Mouse (Mus musculus) brown adipose tissue, adult 24 weeks (tissue): ENCODE data around the gene Syne3. TPM values are rescaled to one million over a fixed set of nuclear protein-coding genes. Genes with fewer than 3 reads are reported as not detected.

Experiments
- H3K27ac ChIP-seq: fragments of 200-500 bp; replicated peaks from 2 replicates; pipeline ENCODE4 v1.5.1; 2012; ENCODE audit warnings: low read depth, mild to moderate bottlenecking, low read length
- H3K4me1 ChIP-seq: fragments of 200-500 bp; 2 replicates; pipeline ENCODE4 v1.6.1; 2012; ENCODE audit warnings: low read length, mixed read lengths; ENCODE audit not compliant: control insufficient read depth, insufficient read depth, insufficient read length
- H3K4me3 ChIP-seq: fragments of 200-500 bp; 2 replicates; pipeline ENCODE4 v1.5.1; 2012; ENCODE audit warnings: low read depth, mild to moderate bottlenecking, low read length, moderate library complexity; ENCODE audit not compliant: insufficient read depth
- polyA plus RNA-seq: library from polyadenylated mRNA; stranded (reverse); fragments of >200 nt; gene quantifications from 2 replicates; pipeline ENCODE4 v1.2.4, GENCODE M21; 2012; ENCODE audit not compliant: missing spikeins, insufficient read depth, insufficient read length

The Syne3 gene
- polyA plus RNA-seq, result 2.8 and 3.3 TPM in 2 replicates

DNA sequence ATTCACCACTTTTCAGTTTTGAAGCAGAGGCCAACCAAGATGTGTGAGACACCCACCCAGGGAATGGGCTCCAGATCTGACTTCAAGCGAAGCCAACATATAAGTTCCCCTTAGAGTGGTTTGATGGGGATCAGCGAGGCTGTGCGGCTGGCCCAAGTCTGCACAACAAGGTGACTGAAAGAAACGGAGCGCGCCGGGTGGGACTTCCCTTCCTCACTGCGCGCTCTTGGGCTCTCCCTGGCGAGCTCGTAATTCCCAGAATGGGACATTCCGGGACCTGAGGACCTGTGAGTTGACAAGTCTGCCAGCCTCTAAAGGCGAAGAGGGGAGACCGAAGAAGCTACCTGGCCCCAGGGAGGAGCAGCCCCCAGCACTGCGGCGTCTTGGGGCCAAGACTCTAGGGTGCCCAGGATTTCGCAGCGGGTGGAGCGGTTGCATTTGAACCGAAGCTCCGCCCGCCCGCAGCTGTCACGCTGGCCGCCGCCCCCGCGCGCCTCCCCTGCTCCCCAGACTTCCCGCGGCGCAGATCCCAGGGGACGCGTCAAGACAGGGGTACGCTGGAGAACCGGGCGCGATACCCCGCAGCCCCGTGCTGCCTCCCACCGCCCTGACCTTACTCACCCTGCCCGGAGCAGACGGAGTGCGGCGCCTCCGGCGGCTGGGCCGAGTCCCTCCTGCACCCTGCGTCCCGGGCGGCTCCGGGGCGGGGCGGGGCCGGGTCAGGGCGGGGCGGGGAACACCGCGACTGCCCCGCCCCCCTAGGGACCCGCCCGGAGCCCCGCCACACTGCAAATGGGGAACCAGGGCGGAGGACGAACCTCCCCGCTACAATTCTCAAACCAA lies at the start of gene Syne3:
Gene Syne3, minus strand, starts transcription at position 440 of the 843 bp plus-strand sequence.
- Histone ChIP-seq H3K4me1 (peaks cover 14% of the 10 kb centered on the region), H3K4me3 (peak within 1 kb of the TSS; percentile 89), H3K27ac (peak within 1 kb of the TSS; percentile 60; the same call in 1 of the 2 replicates)

GRCm38 (mm10) chr12:105055308-105055707 lies 45.7 kb upstream of the Syne3 start:
- Histone ChIP-seq H3K4me3 (no peak overlapping the region), H3K4me1 (no peaks in the 10 kb centered on the region), H3K27ac (no peak overlapping the region)

GRCm38 (mm10) chr12:105054041-105054440 lies 44.4 kb upstream of the Syne3 start:
- H3K4me1 ChIP-seq, result no peaks in the 10 kb centered on the region
- H3K27ac ChIP-seq, result no peak overlapping the region
- no peak overlapping the region for H3K4me3 ChIP-seq

DNA sequence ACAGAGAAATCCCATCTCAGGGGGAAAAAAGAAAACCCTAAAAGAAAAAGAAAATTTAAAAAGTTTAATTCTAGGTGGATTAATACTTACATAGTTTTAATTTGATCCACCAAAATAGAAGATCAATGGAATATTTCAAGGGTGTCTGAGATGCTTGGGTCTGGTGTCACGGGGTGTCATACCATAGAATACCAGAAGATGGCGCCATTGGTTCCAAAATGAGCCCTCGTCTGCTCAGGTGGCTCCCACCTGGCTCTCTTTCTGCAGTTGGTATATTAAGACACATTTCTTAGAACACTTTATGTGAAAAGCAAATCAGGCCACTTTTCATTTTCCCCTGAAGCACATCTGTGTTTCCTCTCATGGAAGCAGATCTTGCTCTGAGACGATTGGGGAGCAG lies 41.3 kb upstream of the Syne3 start:
- Histone ChIP-seq H3K27ac (no peak overlapping the region), H3K4me1 (no peaks in the 10 kb centered on the region), H3K4me3 (no peak overlapping the region)

- Histone ChIP-seq H3K4me3 (no peak overlapping the region), H3K4me1 (peaks cover 2% of the 10 kb centered on the region), H3K27ac (no peak overlapping the region)
Observed at GRCm38 (mm10) chr12:105049813-105050212, 40.2 kb upstream of the Syne3 start.

DNA sequence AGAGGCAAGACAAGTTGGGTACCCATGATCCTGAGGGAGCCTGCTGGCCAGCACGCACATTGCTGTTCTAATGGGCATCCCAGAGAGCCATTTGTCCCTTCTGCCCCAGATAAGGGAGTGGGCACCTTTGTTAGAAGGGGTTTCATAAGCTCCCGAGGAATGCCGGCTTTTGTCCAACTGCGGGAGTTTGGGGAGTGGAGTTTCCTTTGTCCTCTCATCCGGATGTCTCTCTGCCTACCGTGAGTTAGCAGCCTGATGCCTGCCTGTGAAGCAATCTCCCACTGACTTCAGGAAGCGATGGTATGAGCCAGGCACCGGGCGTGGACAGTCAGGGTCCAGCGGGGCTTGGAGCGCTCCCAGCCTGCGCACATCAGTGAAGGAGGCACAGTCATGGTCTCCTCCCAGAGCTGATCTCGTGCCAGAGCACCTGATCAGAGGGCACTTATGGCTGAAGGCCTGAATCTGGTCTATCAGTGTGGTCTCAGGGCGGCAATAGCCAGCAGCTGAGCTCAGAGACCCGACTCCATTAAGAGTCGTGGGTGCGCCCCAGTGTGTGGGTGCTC lies 38.8 kb upstream of the Syne3 start:
- Histone ChIP-seq H3K4me3 (no peak overlapping the region), H3K4me1 (peaks cover 4% of the 10 kb centered on the region), H3K27ac (no peak overlapping the region)

- H3K4me1 ChIP-seq, result peaks cover 6% of the 10 kb centered on the region
- H3K27ac ChIP-seq, result peak overlapping the region; percentile 43; the same call in 1 of the 2 replicates
- no peak overlapping the region for H3K4me3 ChIP-seq
Observed at GRCm38 (mm10) chr12:105044775-105045174, 35.2 kb upstream of the Syne3 start.

GRCm38 (mm10) chr12:105043081-105043480 lies 33.5 kb upstream of the Syne3 start:
- no peak overlapping the region for H3K27ac ChIP-seq
- H3K4me3 ChIP-seq, result no peak overlapping the region
- peaks cover 10% of the 10 kb centered on the region for H3K4me1 ChIP-seq

- H3K4me1 ChIP-seq, result peaks cover 14% of the 10 kb centered on the region
- H3K4me3 ChIP-seq, result no peak overlapping the region
- H3K27ac ChIP-seq, result no peak overlapping the region
Observed at GRCm38 (mm10) chr12:105040950-105041349, 31.3 kb upstream of the Syne3 start.

DNA sequence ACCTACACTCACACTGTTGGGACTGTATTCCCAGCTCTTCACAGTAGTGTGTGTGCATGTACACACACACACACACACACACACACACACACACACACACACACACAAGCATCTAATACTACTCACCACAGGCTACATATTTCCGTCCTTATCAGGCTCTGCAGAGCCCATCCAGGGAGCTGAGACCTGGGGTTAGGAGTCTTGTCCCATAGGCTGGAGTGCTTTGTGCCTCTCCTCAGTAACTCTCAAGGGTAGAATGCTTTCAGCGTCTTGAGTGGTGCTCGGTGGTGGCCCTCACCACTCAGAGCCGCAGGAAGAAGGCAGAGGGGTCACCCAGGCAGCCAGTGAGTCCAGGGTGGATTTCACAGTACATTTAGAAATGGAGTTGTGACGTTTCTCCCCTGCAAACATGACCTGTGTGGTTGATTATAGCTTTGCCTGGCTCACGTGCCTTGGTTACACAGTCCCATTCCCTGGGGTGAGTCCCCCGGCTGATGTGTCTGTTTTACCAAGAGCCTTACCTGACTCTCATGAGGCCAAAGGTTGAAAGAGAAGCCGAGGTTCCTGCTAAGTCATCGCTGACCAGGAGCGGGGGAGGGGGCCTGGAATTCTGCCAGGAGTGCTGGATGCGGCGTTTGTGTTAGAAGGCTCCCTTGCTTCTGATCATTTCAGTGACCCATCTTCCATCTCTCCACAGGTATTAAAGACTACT lies 30.1 kb upstream of the Syne3 start:
- H3K4me1 ChIP-seq, result peaks cover 15% of the 10 kb centered on the region
- H3K27ac ChIP-seq, result no peak overlapping the region
- H3K4me3 ChIP-seq, result no peak overlapping the region

- H3K4me3 ChIP-seq, result no peak overlapping the region
- H3K4me1 ChIP-seq, result peaks cover 13% of the 10 kb centered on the region
- H3K27ac ChIP-seq, result no peak overlapping the region
Observed at GRCm38 (mm10) chr12:105038918-105039317, 29.3 kb upstream of the Syne3 start.

- no peak overlapping the region for H3K27ac ChIP-seq
- H3K4me3 ChIP-seq, result no peak overlapping the region
- H3K4me1 ChIP-seq, result peaks cover 13% of the 10 kb centered on the region
Observed at GRCm38 (mm10) chr12:105038211-105038610, 28.6 kb upstream of the Syne3 start.

DNA sequence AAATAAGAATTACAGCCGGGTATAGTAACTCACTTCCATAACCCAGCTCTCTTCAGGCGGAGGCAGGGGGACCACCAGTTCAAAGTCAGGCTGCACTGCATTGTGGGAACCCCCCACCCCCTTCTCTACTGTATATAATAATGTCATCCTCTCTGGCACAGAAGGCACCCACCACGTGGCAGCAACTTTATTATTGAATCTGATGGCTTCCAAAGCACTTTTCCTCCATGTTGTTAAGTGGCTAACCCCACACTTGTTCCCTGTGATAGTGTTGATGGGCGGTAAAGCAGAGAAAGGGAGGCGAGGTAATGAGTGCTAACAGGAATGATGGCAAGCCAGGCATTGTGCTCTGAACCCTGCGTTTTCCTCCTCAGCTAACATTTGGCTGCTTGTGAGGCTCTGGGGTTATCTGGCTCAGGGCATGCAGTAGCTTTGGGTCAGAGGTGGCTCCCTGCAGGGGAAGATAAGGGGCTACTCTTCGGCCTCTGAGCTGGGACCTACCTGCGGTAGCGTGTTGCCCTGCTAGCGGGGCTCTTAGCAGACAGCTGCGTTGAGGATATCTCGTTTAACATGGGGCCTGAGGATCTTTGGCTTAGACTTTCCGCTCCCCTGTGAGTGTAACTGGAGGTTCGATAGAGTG lies 24.6 kb upstream of the Syne3 start:
- peak overlapping the region; percentile 82 for H3K4me3 ChIP-seq
- peaks cover 11% of the 10 kb centered on the region for H3K4me1 ChIP-seq
- no peak overlapping the region for H3K27ac ChIP-seq

GRCm38 (mm10) chr12:105032832-105033775 lies 23.5 kb upstream of the Syne3 start:
- peak overlapping the region; percentile 82 for H3K4me3 ChIP-seq
- H3K27ac ChIP-seq, result peak overlapping the region; percentile 74
- H3K4me1 ChIP-seq, result peaks cover 11% of the 10 kb centered on the region
